Mouse (Mus musculus): Measurements from ENCODE around the gene Plxnb2. TPM values are rescaled to one million over a fixed set of nuclear protein-coding genes. Genes with fewer than 3 reads are reported as not detected.

The Plxnb2 gene
- polyA plus RNA-seq, 2 experiments, result 170 to 212 TPM

DNA sequence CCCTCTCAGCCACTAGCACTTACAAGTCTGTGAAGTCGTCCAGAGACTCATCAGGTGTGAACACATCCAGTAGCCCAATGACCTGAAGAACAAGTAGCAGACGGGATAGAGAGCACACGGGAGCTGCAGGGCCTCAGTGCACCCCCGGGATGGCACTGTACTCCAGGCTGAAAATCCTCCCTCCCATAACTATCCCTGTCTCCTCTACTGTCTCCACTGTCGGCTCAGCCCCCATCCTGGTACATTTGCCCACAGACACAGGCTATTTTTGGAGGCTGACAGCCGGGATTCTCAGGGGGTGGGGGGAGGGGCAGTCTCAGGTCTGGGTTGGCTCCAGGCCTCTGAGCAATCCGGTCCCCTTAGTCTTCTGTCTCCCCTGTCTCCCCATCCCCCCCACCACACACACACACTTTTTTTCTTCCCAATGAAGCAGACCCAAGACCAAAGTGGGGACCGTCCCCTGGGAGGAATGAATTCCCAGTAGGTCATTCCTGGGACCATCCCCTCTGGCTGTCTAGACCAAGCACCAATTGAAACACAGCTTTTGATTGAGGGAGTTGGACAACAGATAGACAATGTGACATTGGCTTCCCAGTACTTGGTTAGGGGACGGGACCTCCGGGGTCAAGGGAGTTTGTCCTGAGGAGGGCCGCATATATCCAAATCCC, 43.1 kb downstream of the Plxnb2 start:
- Histone ChIP-seq H3K4me2 (replicated peaks; ENCODE audit: low read depth, low read length, severe bottlenecking) (no peak overlapping the region), H3K27ac (replicated peaks; ENCODE audit: low read depth, low read length) (no peak overlapping the region), H3K27me3 (ENCODE audit: control insufficient read depth, insufficient read depth, low read length) (peaks cover 18% of the 10 kb centered on the region), H3K9me3 (ENCODE audit: control insufficient read depth, low read length) (no peaks in the 10 kb centered on the region), H3K4me1 (ENCODE audit: control insufficient read depth, insufficient read depth, low read length) (peaks cover 10% of the 10 kb centered on the region; the same call in 1 of the 2 replicates), H3K9ac (ENCODE audit: low read depth, low read length, severe bottlenecking) (no peak overlapping the region), H3K36me3 (ENCODE audit: control insufficient read depth, insufficient read depth, low read length) (no peaks in the 10 kb centered on the region), H3K4me3 (replicated peaks; ENCODE audit: low read length) (no peak overlapping the region)
- TF ChIP-seq POLR2A (IDR thresholded peaks at IDR 0.05; ENCODE audit: borderline replicate concordance, extremely low read depth, insufficient read depth, insufficient read length), result no peak
- no peak for DNase-seq (ENCODE audit: low spot score)
- ATAC-seq (ENCODE audit: low FRiP score, low read depth), result no peak
- 68% methylated on average over 11 of the region's 11 CpGs for WGBS

DNA sequence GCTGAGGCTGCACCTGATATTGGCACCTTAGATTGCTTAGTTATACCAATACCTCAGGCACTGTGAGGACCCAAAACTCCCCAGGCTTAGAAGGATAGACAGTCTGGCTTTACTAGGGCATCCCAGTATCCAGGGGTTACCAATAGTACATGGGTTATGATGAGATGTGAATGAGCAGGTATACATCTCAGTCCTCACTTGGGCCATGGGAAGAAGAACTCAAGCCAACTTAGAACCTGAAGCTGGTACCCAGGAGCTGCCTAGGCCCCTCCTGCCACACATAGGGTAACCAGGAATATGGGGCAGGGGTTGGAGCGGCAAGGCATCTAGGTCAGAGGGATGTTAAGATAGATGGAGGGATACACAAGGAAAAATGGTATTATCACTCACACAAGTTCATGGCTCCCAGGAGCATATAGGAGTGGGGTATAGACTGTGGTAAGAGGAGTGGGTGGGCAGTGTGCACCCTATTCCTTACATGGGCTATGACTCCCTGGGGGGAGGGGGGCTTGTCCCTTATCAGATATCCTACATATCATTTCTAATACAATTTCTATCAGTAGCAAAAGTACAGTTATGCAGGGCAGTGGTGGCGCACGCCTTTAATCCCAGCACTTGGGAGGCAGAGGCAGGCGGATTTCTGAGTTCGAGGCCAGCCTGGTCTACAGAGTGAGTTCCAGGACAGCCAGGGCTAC, 44.0 kb downstream of the Plxnb2 start:
- H3K4me2 ChIP-seq (replicated peaks; ENCODE audit: low read depth, low read length, severe bottlenecking), result no peak overlapping the region
- no peaks in the 10 kb centered on the region for H3K9me3 ChIP-seq (ENCODE audit: control insufficient read depth, low read length)
- ATAC-seq (ENCODE audit: low FRiP score, low read depth) (no peak), DNase-seq (ENCODE audit: low spot score) (no peak)
- no peak overlapping the region for H3K27ac ChIP-seq (replicated peaks; ENCODE audit: low read depth, low read length)
- no peaks in the 10 kb centered on the region for H3K36me3 ChIP-seq (ENCODE audit: control insufficient read depth, insufficient read depth, low read length)
- H3K9ac ChIP-seq (ENCODE audit: low read depth, low read length, severe bottlenecking), result no peak overlapping the region
- no peak overlapping the region for H3K4me3 ChIP-seq (replicated peaks; ENCODE audit: low read length)
- TF ChIP-seq POLR2A (IDR thresholded peaks at IDR 0.05; ENCODE audit: borderline replicate concordance, extremely low read depth, insufficient read depth, insufficient read length), result no peak
- peaks cover 16% of the 10 kb centered on the region for H3K27me3 ChIP-seq (ENCODE audit: control insufficient read depth, insufficient read depth, low read length)
- WGBS, result 96% methylated on average over 5 of the region's 5 CpGs
- peaks cover 10% of the 10 kb centered on the region; the same call in 1 of the 2 replicates for H3K4me1 ChIP-seq (ENCODE audit: control insufficient read depth, insufficient read depth, low read length)

DNA sequence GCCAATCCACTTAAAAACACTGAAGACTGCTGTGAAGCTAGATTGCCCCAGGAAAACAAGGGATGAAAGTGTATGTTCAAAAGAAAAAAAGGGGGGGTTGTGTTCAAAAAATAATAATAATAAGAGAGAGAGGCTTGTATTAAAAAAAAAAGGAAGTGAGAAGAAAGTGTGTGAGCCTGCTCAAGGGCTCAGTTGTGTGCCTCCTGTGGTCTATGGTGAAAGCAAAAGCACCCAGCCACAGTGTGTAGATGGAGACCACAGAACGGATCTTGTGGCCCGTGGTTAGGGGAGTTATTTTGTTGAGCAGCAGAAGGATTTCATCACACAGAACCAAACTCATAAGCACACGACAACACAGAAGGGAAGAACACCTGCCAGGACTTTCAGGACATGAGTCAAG, 49.3 kb downstream of the Plxnb2 start:
- Histone ChIP-seq H3K27me3 (ENCODE audit: control insufficient read depth, insufficient read depth, low read length) (no peaks in the 10 kb centered on the region), H3K36me3 (ENCODE audit: control insufficient read depth, insufficient read depth, low read length) (no peaks in the 10 kb centered on the region), H3K9me3 (ENCODE audit: control insufficient read depth, low read length) (no peaks in the 10 kb centered on the region), H3K4me1 (ENCODE audit: control insufficient read depth, insufficient read depth, low read length) (peaks cover 10% of the 10 kb centered on the region), H3K27ac (replicated peaks; ENCODE audit: low read depth, low read length) (no peak overlapping the region), H3K4me2 (replicated peaks; ENCODE audit: low read depth, low read length, severe bottlenecking) (no peak overlapping the region), H3K4me3 (replicated peaks; ENCODE audit: low read length) (no peak overlapping the region), H3K9ac (ENCODE audit: low read depth, low read length, severe bottlenecking) (no peak overlapping the region)
- TF ChIP-seq POLR2A (IDR thresholded peaks at IDR 0.05; ENCODE audit: borderline replicate concordance, extremely low read depth, insufficient read depth, insufficient read length), result no peak
- ATAC-seq (ENCODE audit: low FRiP score, low read depth) (no peak), DNase-seq (ENCODE audit: low spot score) (no peak)
- 86% methylated on average over 3 of the region's 3 CpGs for WGBS

DNA sequence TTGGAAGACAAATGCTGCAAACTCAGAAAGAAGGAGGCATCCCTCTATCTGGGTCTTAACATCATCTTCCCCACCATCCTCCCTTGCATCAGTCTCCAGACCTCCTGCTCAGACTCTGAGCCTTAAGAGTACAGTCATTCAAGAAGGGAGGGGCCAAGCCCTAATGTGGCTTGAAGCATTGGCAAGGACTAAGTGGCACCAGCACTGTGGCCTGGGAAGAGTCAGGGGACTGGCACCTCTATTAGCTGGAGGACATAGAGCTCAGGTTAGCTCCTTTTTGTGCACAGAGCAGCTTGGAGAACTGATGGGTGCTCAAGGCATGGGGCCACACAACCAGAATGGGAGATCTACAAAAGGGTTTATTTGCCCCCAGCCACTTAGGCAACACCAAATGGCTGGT, 50.3 kb downstream of the Plxnb2 start:
- Histone ChIP-seq H3K4me1 (ENCODE audit: control insufficient read depth, insufficient read depth, low read length) (peaks cover 10% of the 10 kb centered on the region), H3K27ac (replicated peaks; ENCODE audit: low read depth, low read length) (no peak overlapping the region), H3K4me2 (replicated peaks; ENCODE audit: low read depth, low read length, severe bottlenecking) (no peak overlapping the region), H3K27me3 (ENCODE audit: control insufficient read depth, insufficient read depth, low read length) (no peaks in the 10 kb centered on the region), H3K36me3 (ENCODE audit: control insufficient read depth, insufficient read depth, low read length) (no peaks in the 10 kb centered on the region), H3K9ac (ENCODE audit: low read depth, low read length, severe bottlenecking) (no peak overlapping the region), H3K9me3 (ENCODE audit: control insufficient read depth, low read length) (no peaks in the 10 kb centered on the region), H3K4me3 (replicated peaks; ENCODE audit: low read length) (no peak overlapping the region)
- TF ChIP-seq POLR2A (IDR thresholded peaks at IDR 0.05; ENCODE audit: borderline replicate concordance, extremely low read depth, insufficient read depth, insufficient read length), result no peak
- ATAC-seq (ENCODE audit: low FRiP score, low read depth), result no peak
- no peak for DNase-seq (ENCODE audit: low spot score)

DNA sequence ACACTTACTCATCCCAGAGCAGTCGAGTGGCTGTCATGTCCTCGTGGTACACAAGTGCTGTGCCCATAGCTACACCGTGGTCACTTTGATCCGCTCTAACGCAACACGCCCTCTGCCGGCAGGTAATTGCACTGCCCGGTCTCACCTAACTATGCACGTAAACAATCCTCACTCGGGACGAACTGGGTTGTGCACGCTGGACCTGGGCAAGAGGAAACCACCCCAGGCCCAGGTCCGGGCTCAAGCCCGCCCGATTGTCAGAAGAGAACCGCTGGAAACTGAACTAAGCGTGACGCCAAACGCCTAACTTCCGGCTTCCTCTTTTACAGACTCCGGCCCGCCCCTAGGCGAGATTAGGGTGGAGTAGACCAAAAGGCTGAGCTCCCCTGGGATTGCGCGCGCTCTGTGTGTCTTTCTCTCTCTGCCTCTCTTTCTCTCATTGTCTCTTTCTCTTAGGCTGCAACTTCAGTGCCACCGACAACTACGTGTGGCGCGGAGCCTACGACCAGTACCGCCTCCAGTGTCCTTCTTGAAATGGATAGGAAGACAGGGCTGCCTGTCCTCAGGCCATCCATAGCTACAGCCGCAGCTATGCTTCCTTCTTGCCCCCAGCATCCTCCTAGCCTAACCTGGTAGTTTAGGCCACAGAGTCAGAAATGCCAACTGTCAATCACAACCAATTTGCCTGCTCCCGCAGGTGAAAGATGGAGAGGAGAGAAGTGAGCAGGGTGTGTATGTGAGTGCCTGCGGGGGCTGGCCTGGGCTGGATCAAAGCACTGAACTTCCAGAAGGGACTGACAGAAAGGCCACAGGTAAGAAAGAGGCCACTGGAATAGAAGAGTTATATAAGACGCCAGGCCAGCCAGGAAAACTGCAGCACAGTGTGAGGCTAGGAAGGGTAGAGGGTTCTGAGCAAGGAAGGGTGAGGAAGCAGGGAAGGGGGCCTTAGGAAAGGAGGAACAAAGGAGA, 51.9 kb downstream of the Plxnb2 start, which contains the start of gene Hdac10:
Gene Hdac10, minus strand, starts transcription at position 319 of the 969 bp plus-strand sequence.
- H3K36me3 ChIP-seq (ENCODE audit: control insufficient read depth, insufficient read depth, low read length), result no peaks in the 10 kb centered on the region; the same call in 1 of the 2 replicates
- WGBS, result 3% methylated on average over 36 of the region's 36 CpGs
- peak within 1 kb of the TSS; percentile 57 for H3K4me3 ChIP-seq (replicated peaks; ENCODE audit: low read length)
- no peaks in the 10 kb centered on the region for H3K9me3 ChIP-seq (ENCODE audit: control insufficient read depth, low read length)
- peak; percentile 82 for DNase-seq (ENCODE audit: low spot score)
- ATAC-seq (ENCODE audit: low FRiP score, low read depth), result peak; percentile 88
- no peaks in the 10 kb centered on the region for H3K27me3 ChIP-seq (ENCODE audit: control insufficient read depth, insufficient read depth, low read length)
- peak within 1 kb of the TSS; percentile 65 for H3K9ac ChIP-seq (ENCODE audit: low read depth, low read length, severe bottlenecking)
- H3K4me2 ChIP-seq (replicated peaks; ENCODE audit: low read depth, low read length, severe bottlenecking), result peak within 1 kb of the TSS; percentile 91
- peak within 1 kb of the TSS; percentile 53; the same call in 1 of the 2 replicates for H3K27ac ChIP-seq (replicated peaks; ENCODE audit: low read depth, low read length)
- peak; percentile 70; the same call in 1 of the 2 replicates for TF ChIP-seq POLR2A (IDR thresholded peaks at IDR 0.05; ENCODE audit: borderline replicate concordance, extremely low read depth, insufficient read depth, insufficient read length)
- peaks cover 14% of the 10 kb centered on the region for H3K4me1 ChIP-seq (ENCODE audit: control insufficient read depth, insufficient read depth, low read length)
